In the genomic region with DNA sequence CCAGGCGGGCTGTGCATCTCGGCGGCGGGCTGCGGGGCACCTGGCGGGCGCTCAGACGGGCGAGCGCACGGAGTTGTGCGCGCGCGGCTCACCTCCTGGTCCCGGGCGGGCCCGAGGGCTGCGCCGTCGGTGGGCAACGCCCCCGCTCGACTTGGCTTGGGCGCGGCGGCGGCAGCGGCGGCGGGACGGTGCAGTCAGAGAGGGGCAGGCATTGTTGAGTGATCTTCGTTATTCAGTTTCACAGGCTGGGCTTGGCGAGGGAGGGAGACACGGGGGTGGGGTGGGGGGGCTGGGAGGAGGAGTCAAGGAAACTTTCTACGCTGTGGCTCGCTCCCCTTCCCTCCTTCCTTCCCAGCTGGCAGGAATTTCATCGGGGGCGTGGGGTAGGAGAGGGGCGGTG, we compare ENCODE assay signal across 8 mouse cellular contexts. TPM values are rescaled to one million over a fixed set of nuclear protein-coding genes. Genes with fewer than 3 reads are reported as not detected.
DNase-seq lines count a peak whose midpoint lies in the region; ATAC-seq lines count a peak whose summit lies in the region.

A gene (minus strand): TSS at position 153 of the 400 bp plus-strand sequence.

- H3K4me3 ChIP-seq in lung, embryonic 15.5 days = peak within 1 kb of the TSS; percentile 48
- peak within 1 kb of the TSS; percentile 51 for H3K4me3 ChIP-seq in forebrain, embryonic 10.5 days
- H3K4me3 ChIP-seq in midbrain, embryonic 15.5 days = peak within 1 kb of the TSS; percentile 38

- H3K9me3 ChIP-seq in lung, embryonic 15.5 days = no peaks in the 10 kb centered on the region
- no peaks in the 10 kb centered on the region for H3K9me3 ChIP-seq in forebrain, embryonic 10.5 days
- H3K9me3 ChIP-seq in midbrain, embryonic 15.5 days = no peaks in the 10 kb centered on the region

- peak within 1 kb of the TSS; percentile 80 for H3K4me2 ChIP-seq in lung, embryonic 15.5 days
- peak within 1 kb of the TSS; percentile 70 for H3K4me2 ChIP-seq in midbrain, embryonic 15.5 days

- under 1% methylated on average over 39 of the region's 40 CpGs for WGBS in lung, embryonic 15.5 days
- WGBS in forebrain, embryonic 10.5 days = under 1% methylated on average over 40 of the region's 40 CpGs
- WGBS in midbrain, embryonic 15.5 days = under 1% methylated on average over 40 of the region's 40 CpGs

- ATAC-seq in lung, embryonic 15.5 days (ENCODE audit: borderline replicate concordance, extremely low read depth, low FRiP score, low TSS enrichment) = peak; percentile 46; the same call in 1 of the 2 replicates
- no peak for ATAC-seq in midbrain, embryonic 15.5 days (replicated peaks)

- H3K27me3 ChIP-seq in lung, embryonic 15.5 days = peaks cover 77% of the 10 kb centered on the region
- peaks cover 89% of the 10 kb centered on the region for H3K27me3 ChIP-seq in forebrain, embryonic 10.5 days (ENCODE audit: poor library complexity, severe bottlenecking)
- H3K27me3 ChIP-seq in midbrain, embryonic 15.5 days (replicated peaks) = peaks cover 50% of the 10 kb centered on the region

- H3K36me3 ChIP-seq in lung, embryonic 15.5 days = no peaks in the 10 kb centered on the region
- no peaks in the 10 kb centered on the region for H3K36me3 ChIP-seq in forebrain, embryonic 10.5 days (replicated peaks)
- H3K36me3 ChIP-seq in midbrain, embryonic 15.5 days (replicated peaks) = no peaks in the 10 kb centered on the region

- H3K9ac ChIP-seq in lung, embryonic 15.5 days = 0 out of 2 replicates have a peak within 1 kb of the TSS, but pooled peaks have one; percentile 22
- H3K9ac ChIP-seq in midbrain, embryonic 15.5 days = no peak within 1 kb of the TSS; the same call in 1 of the 2 replicates

- H3K27ac ChIP-seq in lung, embryonic 15.5 days = no peak within 1 kb of the TSS
- no peak within 1 kb of the TSS for H3K27ac ChIP-seq in forebrain, embryonic 10.5 days
- H3K27ac ChIP-seq in midbrain, embryonic 15.5 days = no peak within 1 kb of the TSS

- DNase-seq in lung, postnatal 25 days (ENCODE audit: low spot score) = no peak
- no peak for DNase-seq in forebrain, embryonic 10.5 days (ENCODE audit: extremely low spot score, low spot score)
- peak; percentile 51 for DNase-seq in induced T-regulatory cell, adult 2 months (ENCODE audit: low read depth)
- DNase-seq in layer of hippocampus, postnatal 14 days (ENCODE audit: low spot score in 2 of 2) = no peak
- no peak for DNase-seq in right cerebral cortex, postnatal 14 days
- DNase-seq in gastrocnemius, postnatal 4 days (ENCODE audit: low spot score in 2 of 2) = no peak

- H3K4me1 ChIP-seq in lung, embryonic 15.5 days = peaks cover 19% of the 10 kb centered on the region
- H3K4me1 ChIP-seq in forebrain, embryonic 10.5 days = peaks cover 19% of the 10 kb centered on the region
- H3K4me1 ChIP-seq in midbrain, embryonic 15.5 days = peaks cover 12% of the 10 kb centered on the region

RNA-seq across cellular contexts. Expression of the gene that starts here (rescaled TPM):
- 11.6 and 12.8 TPM in 2 replicates for polyA plus RNA-seq in lung, embryonic 15.5 days (2015; fragmentation: Nextera tagmentation; extraction: Ambion mirVana)
- 0.07 and 0.14 TPM in 2 replicates for polyA plus RNA-seq in forebrain, embryonic 10.5 days (2016; fragmentation: Nextera tagmentation; extraction: Ambion mirVana)
- 0.77 and 1.0 TPM in 2 replicates for polyA plus RNA-seq in midbrain, embryonic 15.5 days (2015; fragmentation: Nextera tagmentation; extraction: Ambion mirVana)
- 1 to 10 TPM; 1.6 to 2.5 TPM for total RNA-seq in layer of hippocampus, postnatal 14 days (2021)
- total RNA-seq in gastrocnemius, postnatal 4 days (2021) = 1 to 10 TPM; 1.2 to 1.3 TPM
